ENCODE assay signal across 21 mouse cellular contexts in the genomic region with DNA sequence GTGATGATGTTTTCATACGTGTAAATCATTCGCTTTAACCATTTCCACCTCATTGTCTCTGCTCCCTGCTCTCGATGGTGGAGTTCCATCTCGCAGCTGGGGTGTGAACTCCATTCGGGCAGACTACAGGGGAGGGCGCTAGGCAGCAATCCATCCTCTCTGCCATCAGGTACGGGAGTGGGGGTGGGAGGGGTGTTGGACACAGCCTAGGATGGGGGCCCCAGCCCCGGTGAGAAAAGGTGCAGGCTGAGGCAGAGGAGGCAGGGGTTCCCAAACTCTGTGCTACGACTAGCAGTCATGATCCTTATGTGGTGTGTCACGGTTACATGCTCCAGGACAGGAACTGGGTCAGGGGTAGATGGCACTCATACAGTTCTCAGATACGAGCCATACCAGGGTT.
DNase-seq lines count a peak whose midpoint lies in the region; ATAC-seq lines count a peak whose summit lies in the region.
"Had no signal": no experiment of that assay in that cellular context is flagged by ENCODE, and none has a peak within 500 bp of the region (broad histone marks: within the 10 kb centered on the region; RNA-seq: fewer than 3 reads in every experiment).

No protein-coding gene starts in this region.

- DNase-seq in forebrain, embryonic 10.5 days (ENCODE audit: extremely low spot score, low spot score): no peak
- no peak for DNase-seq in frontal cortex, postnatal 14 days (ENCODE audit: low spot score in 2 of 2)
- no peak for DNase-seq in right cerebral cortex, adult 2 months (ENCODE audit: low spot score in 2 of 2)
- DNase-seq in lung, adult 18-20 months: no peak
- no peak for DNase-seq in right cerebral cortex, postnatal 14 days
- DNase-seq: cerebellum, adult 8-10 months; layer of hippocampus, adult 9-11 months; left cerebral cortex, postnatal 4 days; spleen, adult 18-20 months; thymus, postnatal 4 days had no signal

- H3K36me3 ChIP-seq in forebrain, embryonic 10.5 days (replicated peaks): no peaks in the 10 kb centered on the region
- no peaks in the 10 kb centered on the region for H3K36me3 ChIP-seq in hindbrain, embryonic 12.5 days
- no peaks in the 10 kb centered on the region for H3K36me3 ChIP-seq in midbrain, embryonic 12.5 days
- H3K36me3 ChIP-seq: kidney, embryonic 15.5 days; liver, embryonic 15.5 days had no signal

- ATAC-seq in hindbrain, embryonic 12.5 days (ENCODE audit: low FRiP score): peak; percentile 55
- no peak for ATAC-seq in midbrain, embryonic 12.5 days (ENCODE audit: low FRiP score, low read depth)
- ATAC-seq: inflammation-experienced regulatory T-cells, adult 6 months; Patski had no signal

- no peaks in the 10 kb centered on the region for H3K27me3 ChIP-seq in forebrain, embryonic 10.5 days (ENCODE audit: poor library complexity, severe bottlenecking)
- H3K27me3 ChIP-seq in hindbrain, embryonic 12.5 days: no peaks in the 10 kb centered on the region
- no peaks in the 10 kb centered on the region for H3K27me3 ChIP-seq in midbrain, embryonic 12.5 days
- H3K27me3 ChIP-seq: CH12.LX; kidney, embryonic 15.5 days; liver, embryonic 15.5 days; Patski had no signal

- H3K9me3 ChIP-seq in forebrain, embryonic 10.5 days: no peaks in the 10 kb centered on the region
- H3K9me3 ChIP-seq in hindbrain, embryonic 12.5 days (replicated peaks): no peaks in the 10 kb centered on the region
- no peaks in the 10 kb centered on the region for H3K9me3 ChIP-seq in midbrain, embryonic 12.5 days
- H3K9me3 ChIP-seq: kidney, embryonic 15.5 days; liver, embryonic 15.5 days had no signal

- H3K27ac ChIP-seq in brown adipose tissue, adult 24 weeks (replicated peaks; ENCODE audit: low read depth, low read length): peak overlapping the region; percentile 83
- H3K27ac ChIP-seq in forebrain, embryonic 10.5 days: peak overlapping the region; percentile 69; the same call in 1 of the 2 replicates
- 0 out of 2 replicates have a peak overlapping the region, but pooled peaks have one; percentile 48 for H3K27ac ChIP-seq in hindbrain, embryonic 12.5 days
- no peak overlapping the region for H3K27ac ChIP-seq in midbrain, embryonic 12.5 days (replicated peaks)
- H3K27ac ChIP-seq: kidney, embryonic 15.5 days; liver, embryonic 15.5 days; macrophage; stomach, postnatal 0 days had no signal

- peaks cover 48% of the 10 kb centered on the region for H3K4me1 ChIP-seq in brown adipose tissue, adult 24 weeks (ENCODE audit: control insufficient read depth, insufficient read depth, insufficient read length, low read length)
- H3K4me1 ChIP-seq in forebrain, embryonic 10.5 days: peaks cover 14% of the 10 kb centered on the region
- peaks cover 8% of the 10 kb centered on the region for H3K4me1 ChIP-seq in hindbrain, embryonic 12.5 days
- H3K4me1 ChIP-seq in midbrain, embryonic 12.5 days: peaks cover 10% of the 10 kb centered on the region
- H3K4me1 ChIP-seq: liver, embryonic 15.5 days had no signal

- no peak overlapping the region for H3K4me3 ChIP-seq in brown adipose tissue, adult 24 weeks (ENCODE audit: insufficient read depth, low read depth, low read length)
- no peak overlapping the region for H3K4me3 ChIP-seq in forebrain, embryonic 10.5 days
- H3K4me3 ChIP-seq in hindbrain, embryonic 12.5 days: no peak overlapping the region
- no peak overlapping the region for H3K4me3 ChIP-seq in midbrain, embryonic 12.5 days
- H3K4me3 ChIP-seq: kidney, embryonic 15.5 days; liver, embryonic 15.5 days; myocyte had no signal

- WGBS in forebrain, embryonic 10.5 days: 82% methylated on average over 11 of the region's 11 CpGs
- WGBS in hindbrain, embryonic 12.5 days: 71% methylated on average over 11 of the region's 11 CpGs
- 77% methylated on average over 11 of the region's 11 CpGs for WGBS in midbrain, embryonic 12.5 days

- H3K9ac ChIP-seq in hindbrain, embryonic 12.5 days: no peak overlapping the region
- 0 out of 2 replicates have a peak overlapping the region, but pooled peaks have one; percentile 8 for H3K9ac ChIP-seq in midbrain, embryonic 12.5 days (replicated peaks)
- H3K9ac ChIP-seq: kidney, embryonic 15.5 days; liver, embryonic 15.5 days had no signal

- H3K4me2 ChIP-seq in hindbrain, embryonic 12.5 days (replicated peaks): no peak overlapping the region
- H3K4me2 ChIP-seq in midbrain, embryonic 12.5 days (replicated peaks): no peak overlapping the region
- H3K4me2 ChIP-seq: kidney, embryonic 15.5 days; liver, embryonic 15.5 days had no signal
